Mouse (Mus musculus) limb, embryonic 11.5 days (tissue): ENCODE data around the gene Cpne7. TPM values are rescaled to one million over a fixed set of nuclear protein-coding genes. Genes with fewer than 3 reads are reported as not detected.

Experiments
- ATAC-seq: fragments of 200-750 bp; cut with Nextera tagmentation; 2 replicates; pipeline ENCODE4 v1.8.0; 2017; ENCODE audit warnings: low read depth; ENCODE audit not compliant: insufficient number of reproducible peaks, low FRiP score, low TSS enrichment
- DNase-seq: peaks from one replicate; pipeline ENCODE4 v3.0.0-alpha.2; 2015; ENCODE audit warnings: low spot score
- H3K27ac ChIP-seq: fragments of 300-500 bp; sonication (generic); replicated peaks from 2 replicates; pipeline ENCODE4 v1.5.1; 2014; ENCODE audit warnings: low read depth, mild to moderate bottlenecking, low read length
- H3K27me3 ChIP-seq: fragments of 300-500 bp; sonication (generic); 2 replicates; pipeline ENCODE4 v1.6.1; 2014; ENCODE audit warnings: mild to moderate bottlenecking, low read length, mixed read lengths; ENCODE audit not compliant: control insufficient read depth, insufficient read depth
- H3K36me3 ChIP-seq: fragments of 300-500 bp; sonication (generic); 2 replicates; pipeline ENCODE4 v1.6.1; 2014; ENCODE audit warnings: mild to moderate bottlenecking, low read length, moderate library complexity, mixed read lengths; ENCODE audit not compliant: control insufficient read depth, insufficient read depth
- H3K4me1 ChIP-seq: fragments of 300-500 bp; sonication (generic); 2 replicates; pipeline ENCODE4 v1.6.1; 2014; ENCODE audit warnings: low read length, mixed read lengths; ENCODE audit not compliant: control insufficient read depth, insufficient read depth
- H3K4me2 ChIP-seq: fragments of 300-500 bp; sonication (generic); 2 replicates; pipeline ENCODE4 v1.6.1; 2014; ENCODE audit warnings: low read depth, mild to moderate bottlenecking, moderate library complexity; ENCODE audit not compliant: severe bottlenecking
- H3K4me3 ChIP-seq: fragments of 300-500 bp; sonication (generic); 2 replicates; pipeline ENCODE4 v1.5.1; 2014; ENCODE audit warnings: low read depth, low read length
- H3K9ac ChIP-seq: fragments of 300-500 bp; sonication (generic); 2 replicates; pipeline ENCODE4 v1.6.1; 2014; ENCODE audit warnings: mild to moderate bottlenecking, low read length
- H3K9me3 ChIP-seq: fragments of 300-500 bp; sonication (generic); 2 replicates; pipeline ENCODE4 v1.6.1; 2016; ENCODE audit warnings: low read length; ENCODE audit not compliant: control insufficient read depth
- WGBS: fragments of 180-500 bp; shearing (Covaris S2); extraction: QIAGEN DNeasy Blood & Tissue Kit; methylation state at CpG from one replicate; pipeline ENCODE4 v1.1.7; 2014; 5-methylcytosine and 5-hydroxymethylcytosine counted together
- polyA plus RNA-seq: library from polyadenylated mRNA; unstranded; fragments of >200 nt; fragmentation: Nextera tagmentation; extraction: Ambion mirVana; gene quantifications from 2 replicates; pipeline ENCODE4 v1.2.1, GENCODE M21; 2014

Cpne7 gene
- polyA plus RNA-seq, 1 experiment from 2014 or later: 0.57 TPM

DNA sequence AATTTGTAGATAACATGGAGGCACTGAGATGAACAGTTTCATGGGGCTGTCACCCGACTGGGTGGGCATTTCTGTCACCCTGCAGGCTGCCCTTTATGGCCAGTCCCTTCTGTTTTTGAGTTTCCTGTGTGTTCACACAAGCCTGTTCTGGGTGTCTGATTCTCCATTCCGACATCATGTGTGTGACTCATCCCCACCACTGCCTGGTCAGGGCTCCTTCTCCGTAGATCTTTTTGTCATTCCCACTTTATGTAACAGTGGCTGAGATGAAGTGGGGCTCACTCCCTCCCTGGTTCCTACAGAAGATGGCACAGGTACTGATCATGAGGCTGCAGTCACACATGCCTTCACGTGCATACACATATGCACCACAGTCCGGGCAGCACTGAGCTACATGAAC is 5.5 kb downstream of the Cpne7 start:
- no peaks in the 10 kb centered on the region for H3K36me3 ChIP-seq
- no peak for DNase-seq
- ATAC-seq: no peak
- no peak overlapping the region for H3K4me2 ChIP-seq
- WGBS: 80% methylated on average over 5 of the region's 5 CpGs
- peaks cover 19% of the 10 kb centered on the region for H3K27me3 ChIP-seq
- no peak overlapping the region for H3K27ac ChIP-seq
- H3K9ac ChIP-seq: no peak overlapping the region
- H3K9me3 ChIP-seq: no peaks in the 10 kb centered on the region
- H3K4me3 ChIP-seq: no peak overlapping the region
- peaks cover 3% of the 10 kb centered on the region for H3K4me1 ChIP-seq

DNA sequence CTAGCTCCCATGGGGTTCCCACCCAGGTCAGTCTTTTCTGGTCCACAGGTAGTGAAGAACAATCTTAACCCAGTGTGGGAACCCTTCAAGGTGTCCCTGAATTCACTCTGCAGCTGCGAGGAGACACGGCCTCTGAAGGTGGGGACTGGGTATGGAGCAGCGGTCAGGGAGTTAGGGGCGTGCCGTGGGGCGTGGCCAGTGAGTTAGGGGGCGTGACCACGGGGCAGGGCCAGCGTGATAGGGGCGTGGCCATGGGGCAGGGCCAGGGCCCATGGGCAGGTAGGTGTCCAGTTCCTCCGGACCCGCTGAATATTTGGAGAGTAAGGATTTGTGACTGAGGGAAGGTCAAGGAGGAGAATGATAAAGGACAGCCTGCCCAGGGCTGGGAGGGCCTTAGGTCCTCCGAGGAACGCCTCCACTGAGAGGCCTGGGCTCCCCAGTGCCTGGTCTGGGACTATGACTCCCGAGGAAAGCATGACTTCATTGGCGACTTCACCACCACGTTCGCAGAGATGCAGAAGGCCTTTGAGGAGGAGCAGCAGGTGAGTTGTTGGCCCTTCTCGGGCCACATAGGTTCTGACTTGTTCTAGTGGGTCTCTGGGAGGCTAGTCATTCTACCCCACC is 9.1 kb downstream of the Cpne7 start:
- peak; percentile 79 for DNase-seq
- no peaks in the 10 kb centered on the region for H3K9me3 ChIP-seq
- H3K27me3 ChIP-seq: no peaks in the 10 kb centered on the region
- H3K4me1 ChIP-seq: no peaks in the 10 kb centered on the region
- H3K4me3 ChIP-seq: no peak overlapping the region
- no peak overlapping the region for H3K9ac ChIP-seq
- no peaks in the 10 kb centered on the region for H3K36me3 ChIP-seq
- WGBS: 4% methylated on average over 19 of the region's 19 CpGs
- H3K4me2 ChIP-seq: peak overlapping the region; percentile 27; the same call in 1 of the 2 replicates
- H3K27ac ChIP-seq: no peak overlapping the region
- peak; percentile 60; the same call in 1 of the 2 replicates for ATAC-seq

DNA sequence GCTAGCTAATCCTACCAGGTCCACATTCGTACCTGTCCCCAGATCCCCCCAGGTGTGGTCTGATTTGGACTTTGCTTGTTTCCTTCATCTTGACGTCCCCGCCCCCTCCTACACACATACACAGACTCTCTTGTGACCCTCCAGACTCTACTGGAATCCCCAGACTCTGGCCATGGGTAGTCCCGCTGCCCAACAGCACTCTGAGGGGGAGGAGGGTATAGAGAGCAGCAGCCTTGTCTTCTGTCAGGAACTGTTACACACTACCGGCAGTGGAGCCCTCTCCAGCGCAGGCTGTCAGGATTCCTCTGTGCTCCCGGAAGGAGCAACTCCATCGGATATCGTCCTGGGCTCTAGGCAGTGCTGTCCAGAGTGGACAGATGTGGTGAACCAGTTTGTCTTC is 13.9 kb downstream of the Cpne7 start:
- Histone ChIP-seq H3K9ac (no peak overlapping the region), H3K27me3 (no peaks in the 10 kb centered on the region), H3K4me1 (no peaks in the 10 kb centered on the region), H3K27ac (no peak overlapping the region), H3K9me3 (no peaks in the 10 kb centered on the region), H3K36me3 (no peaks in the 10 kb centered on the region), H3K4me2 (no peak overlapping the region), H3K4me3 (no peak overlapping the region)
- 61% methylated on average over 9 of the region's 9 CpGs for WGBS
- ATAC-seq (no peak), DNase-seq (no peak)

- Histone ChIP-seq H3K36me3 (no peaks in the 10 kb centered on the region), H3K4me2 (no peak overlapping the region), H3K4me3 (no peak overlapping the region), H3K27me3 (no peaks in the 10 kb centered on the region), H3K9me3 (no peaks in the 10 kb centered on the region), H3K4me1 (peaks cover 7% of the 10 kb centered on the region), H3K9ac (no peak overlapping the region), H3K27ac (no peak overlapping the region)
- no peak for ATAC-seq
- DNase-seq: no peak
- 98% methylated on average over 2 of the region's 2 CpGs for WGBS
Observed at GRCm38 (mm10) chr8:123132953-123133352, 15.8 kb downstream of the Cpne7 start.

- 88% methylated on average over 11 of the region's 11 CpGs for WGBS
- H3K9ac ChIP-seq: no peak overlapping the region
- H3K4me2 ChIP-seq: no peak overlapping the region
- no peaks in the 10 kb centered on the region for H3K27me3 ChIP-seq
- no peaks in the 10 kb centered on the region for H3K36me3 ChIP-seq
- no peak overlapping the region for H3K27ac ChIP-seq
- ATAC-seq (no peak), DNase-seq (no peak)
- no peaks in the 10 kb centered on the region for H3K9me3 ChIP-seq
- peaks cover 10% of the 10 kb centered on the region for H3K4me1 ChIP-seq
- no peak overlapping the region for H3K4me3 ChIP-seq
Observed at GRCm38 (mm10) chr8:123134149-123134713, 17.1 kb downstream of the Cpne7 start.

- Histone ChIP-seq H3K9ac (no peak overlapping the region), H3K4me2 (no peak overlapping the region), H3K36me3 (no peaks in the 10 kb centered on the region), H3K27me3 (no peaks in the 10 kb centered on the region), H3K4me3 (no peak overlapping the region), H3K9me3 (no peaks in the 10 kb centered on the region), H3K27ac (no peak overlapping the region), H3K4me1 (peaks cover 10% of the 10 kb centered on the region)
- WGBS: 46% methylated on average over 7 of the region's 7 CpGs
- DNase-seq (no peak), ATAC-seq (no peak)
Observed at GRCm38 (mm10) chr8:123135406-123135805, 18.2 kb downstream of the Cpne7 start.

DNA sequence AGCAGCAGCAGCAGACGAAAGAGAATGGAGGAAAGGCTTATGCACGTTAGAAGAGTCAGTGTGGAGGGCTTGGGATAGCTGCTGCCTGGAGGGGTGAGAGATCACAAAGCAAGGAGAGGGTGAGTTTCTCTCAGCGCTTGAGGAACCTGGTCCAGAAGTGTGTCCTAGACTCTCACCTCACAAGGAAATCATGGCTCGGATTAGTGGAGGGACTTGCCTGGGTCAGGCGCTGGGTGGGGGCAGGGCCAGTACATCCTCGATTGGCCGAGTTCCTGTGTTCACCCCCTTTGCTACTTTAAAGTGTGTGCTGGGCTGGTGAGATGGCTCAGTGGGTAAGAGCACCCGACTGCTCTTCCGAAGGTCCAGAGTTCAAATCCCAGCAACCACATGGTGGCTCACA is 18.6 kb downstream of the Cpne7 start:
- Histone ChIP-seq H3K36me3 (no peaks in the 10 kb centered on the region), H3K9me3 (no peaks in the 10 kb centered on the region), H3K4me1 (peaks cover 10% of the 10 kb centered on the region), H3K4me2 (no peak overlapping the region), H3K9ac (no peak overlapping the region), H3K4me3 (no peak overlapping the region), H3K27ac (no peak overlapping the region), H3K27me3 (no peaks in the 10 kb centered on the region)
- 53% methylated on average over 9 of the region's 9 CpGs for WGBS
- no peak for DNase-seq
- ATAC-seq: no peak

DNA sequence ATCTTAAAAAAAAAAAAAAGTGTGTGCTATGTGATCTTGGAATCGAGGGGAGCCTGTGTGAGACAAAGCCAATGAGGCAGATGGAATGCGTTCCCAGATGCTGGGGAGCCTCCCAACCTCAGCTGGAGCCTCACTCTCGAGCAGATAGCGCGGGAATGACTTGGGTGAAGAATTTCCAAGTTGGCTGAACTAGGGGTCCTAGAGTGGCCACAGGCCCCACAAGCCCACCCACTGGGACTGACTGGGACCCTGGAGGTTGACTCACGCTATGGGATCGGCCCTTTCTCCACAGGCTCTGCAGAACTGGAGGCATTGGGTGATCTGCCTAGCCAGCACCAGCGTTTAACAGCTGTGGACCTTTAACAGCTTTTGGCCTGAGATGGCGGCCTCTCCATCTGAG is 19.1 kb downstream of the Cpne7 start:
- ATAC-seq (no peak), DNase-seq (no peak)
- Histone ChIP-seq H3K4me1 (peaks cover 10% of the 10 kb centered on the region), H3K4me2 (no peak overlapping the region), H3K27ac (no peak overlapping the region), H3K27me3 (no peaks in the 10 kb centered on the region), H3K9ac (no peak overlapping the region), H3K4me3 (no peak overlapping the region), H3K36me3 (no peaks in the 10 kb centered on the region), H3K9me3 (no peaks in the 10 kb centered on the region)
- 87% methylated on average over 9 of the region's 9 CpGs for WGBS

DNA sequence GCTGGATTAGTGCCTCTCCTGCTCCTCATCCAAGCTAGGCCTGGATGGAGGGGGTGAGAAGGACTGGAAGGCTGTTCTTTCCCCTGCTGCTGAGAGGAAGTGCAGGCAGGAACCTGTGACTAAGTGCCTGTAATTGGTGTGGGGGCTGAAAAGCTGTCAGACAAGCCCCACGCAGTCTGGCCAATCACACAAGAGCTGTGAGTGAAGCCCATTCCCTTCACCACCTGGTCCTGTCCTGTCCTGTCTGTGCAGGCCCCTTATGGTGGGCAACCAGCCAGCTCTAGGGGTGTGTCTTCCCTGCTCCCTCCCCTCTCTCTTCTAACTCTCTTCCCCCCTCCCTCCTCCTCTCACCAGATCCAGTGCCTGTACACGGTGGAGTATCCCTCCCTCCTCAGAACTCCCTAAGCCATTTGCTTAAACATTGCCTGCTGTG is 20.5 kb downstream of the Cpne7 start:
- no peaks in the 10 kb centered on the region for H3K27me3 ChIP-seq
- peak overlapping the region; percentile 38; the same call in 1 of the 2 replicates for H3K27ac ChIP-seq
- DNase-seq (peak; percentile 70), ATAC-seq (peak; percentile 89)
- H3K36me3 ChIP-seq: no peaks in the 10 kb centered on the region
- WGBS: 0% methylated on average over 2 of the region's 2 CpGs
- H3K4me2 ChIP-seq: no peak overlapping the region
- peaks cover 10% of the 10 kb centered on the region for H3K4me1 ChIP-seq
- no peaks in the 10 kb centered on the region for H3K9me3 ChIP-seq
- no peak overlapping the region for H3K4me3 ChIP-seq
- no peak overlapping the region for H3K9ac ChIP-seq
